Mouse (Mus musculus) liver, embryonic 16.5 days (tissue): ENCODE results near the gene Nrf1. TPM values are rescaled to one million over a fixed set of nuclear protein-coding genes. Genes with fewer than 3 reads are reported as not detected.

Experiments
- ATAC-seq: fragments of 200-750 bp; cut with Nextera tagmentation; 2 replicates; pipeline ENCODE4 v1.8.0; 2017; ENCODE audit warnings: low read depth, mild to moderate bottlenecking, moderate number of reproducible peaks, moderate library complexity
- H3K27ac ChIP-seq: fragments of 300-500 bp; sonication (generic); 2 replicates; pipeline ENCODE4 v1.5.1; 2014; ENCODE audit warnings: mild to moderate bottlenecking, low read length
- H3K27me3 ChIP-seq: fragments of 300-500 bp; sonication (generic); 2 replicates; pipeline ENCODE4 v1.6.1; 2014; ENCODE audit warnings: low read depth, low read length, mixed read lengths; ENCODE audit not compliant: control insufficient read depth, insufficient read depth
- H3K36me3 ChIP-seq: fragments of 300-500 bp; sonication (generic); 2 replicates; pipeline ENCODE4 v1.6.1; 2014; ENCODE audit warnings: mild to moderate bottlenecking; ENCODE audit not compliant: control insufficient read depth, insufficient read depth
- H3K4me1 ChIP-seq: fragments of 300-500 bp; sonication (generic); 2 replicates; pipeline ENCODE4 v1.6.1; 2014; ENCODE audit warnings: low read depth, low read length, mixed read lengths; ENCODE audit not compliant: control insufficient read depth
- H3K4me2 ChIP-seq: fragments of 300-500 bp; sonication (generic); 2 replicates; pipeline ENCODE4 v1.6.1; 2014; ENCODE audit warnings: low read depth, low read length, mixed read lengths
- H3K4me3 ChIP-seq: fragments of 300-500 bp; sonication (generic); 2 replicates; pipeline ENCODE4 v1.5.1; 2014; ENCODE audit warnings: low read depth, mild to moderate bottlenecking, low read length
- H3K9ac ChIP-seq: fragments of 300-500 bp; sonication (generic); 2 replicates; pipeline ENCODE4 v1.6.1; 2014; ENCODE audit warnings: low read depth, low read length
- H3K9me3 ChIP-seq: fragments of 300-500 bp; sonication (generic); replicated peaks from 2 replicates; pipeline ENCODE4 v1.6.1; 2016; ENCODE audit warnings: low read length; ENCODE audit not compliant: control insufficient read depth
- WGBS: fragments of 180-500 bp; shearing (Covaris S2); extraction: QIAGEN DNeasy Blood & Tissue Kit; methylation state at CpG from one replicate; pipeline ENCODE4 v1.1.7; 2014; ENCODE audit not compliant: insufficient replicate concordance; 5-methylcytosine and 5-hydroxymethylcytosine counted together
- polyA plus RNA-seq: library from polyadenylated mRNA; unstranded; fragments of >200 nt; fragmentation: Nextera tagmentation; extraction: Ambion mirVana; gene quantifications from 2 replicates; pipeline ENCODE4 v1.2.1, GENCODE M21; 2015

Gene Nrf1
- polyA plus RNA-seq, 1 experiment from 2014 or later = 35.3 TPM

- Histone ChIP-seq H3K9ac (no peak overlapping the region), H3K4me1 (peaks cover 2% of the 10 kb centered on the region), H3K4me3 (no peak overlapping the region), H3K27ac (no peak overlapping the region), H3K4me2 (no peak overlapping the region), H3K9me3 (no peaks in the 10 kb centered on the region), H3K27me3 (no peaks in the 10 kb centered on the region), H3K36me3 (peaks cover 25% of the 10 kb centered on the region)
- no peak for ATAC-seq
- WGBS = 88% methylated on average over 6 of the region's 6 CpGs
Observed at GRCm38 (mm10) chr6:30092816-30093215, 45.0 kb downstream of the Nrf1 start.

- no peak overlapping the region for H3K27ac ChIP-seq
- no peak for ATAC-seq
- WGBS = 83% methylated on average over 12 of the region's 12 CpGs
- no peaks in the 10 kb centered on the region for H3K4me1 ChIP-seq
- no peak overlapping the region for H3K4me2 ChIP-seq
- H3K9me3 ChIP-seq = no peaks in the 10 kb centered on the region
- H3K36me3 ChIP-seq = peaks cover 50% of the 10 kb centered on the region
- no peak overlapping the region for H3K4me3 ChIP-seq
- H3K27me3 ChIP-seq = no peaks in the 10 kb centered on the region
- no peak overlapping the region for H3K9ac ChIP-seq
Observed at GRCm38 (mm10) chr6:30101773-30102415, 54.1 kb downstream of the Nrf1 start.

GRCm38 (mm10) chr6:30106091-30106490 is 58.3 kb downstream of the Nrf1 start:
- Histone ChIP-seq H3K27ac (no peak overlapping the region), H3K36me3 (peaks cover 48% of the 10 kb centered on the region)

GRCm38 (mm10) chr6:30107456-30107855 is 59.7 kb downstream of the Nrf1 start:
- no peaks in the 10 kb centered on the region for H3K4me1 ChIP-seq
- no peak overlapping the region for H3K4me3 ChIP-seq
- peaks cover 41% of the 10 kb centered on the region for H3K36me3 ChIP-seq
- H3K4me2 ChIP-seq = no peak overlapping the region
- H3K27me3 ChIP-seq = no peaks in the 10 kb centered on the region
- no peak overlapping the region for H3K9ac ChIP-seq
- H3K27ac ChIP-seq = no peak overlapping the region
- H3K9me3 ChIP-seq = no peaks in the 10 kb centered on the region
- no peak for ATAC-seq
- 75% methylated on average over 2 of the region's 2 CpGs for WGBS

More at GRCm38 (mm10) chr6:30106091-30106490, 58.3 kb downstream of the Nrf1 start:
- Histone ChIP-seq H3K4me1 (no peaks in the 10 kb centered on the region), H3K27me3 (no peaks in the 10 kb centered on the region), H3K4me2 (no peak overlapping the region), H3K9me3 (no peaks in the 10 kb centered on the region), H3K9ac (no peak overlapping the region), H3K4me3 (no peak overlapping the region)
- 88% methylated on average over 2 of the region's 2 CpGs for WGBS
- ATAC-seq = no peak

GRCm38 (mm10) chr6:30109820-30110502 is 62.2 kb downstream of the Nrf1 start:
- Histone ChIP-seq H3K4me1 (no peaks in the 10 kb centered on the region), H3K9ac (no peak overlapping the region), H3K36me3 (peaks cover 36% of the 10 kb centered on the region), H3K27ac (no peak overlapping the region), H3K27me3 (no peaks in the 10 kb centered on the region), H3K9me3 (no peaks in the 10 kb centered on the region), H3K4me3 (no peak overlapping the region), H3K4me2 (no peak overlapping the region)
- no peak for ATAC-seq
- WGBS = 89% methylated on average over 10 of the region's 10 CpGs

- Histone ChIP-seq H3K4me1 (no peaks in the 10 kb centered on the region), H3K9ac (no peak overlapping the region), H3K9me3 (no peaks in the 10 kb centered on the region), H3K4me3 (no peak overlapping the region), H3K27me3 (no peaks in the 10 kb centered on the region), H3K4me2 (no peak overlapping the region), H3K36me3 (peaks cover 40% of the 10 kb centered on the region), H3K27ac (no peak overlapping the region)
- no peak for ATAC-seq
- 89% methylated on average over 4 of the region's 4 CpGs for WGBS
Observed at GRCm38 (mm10) chr6:30112349-30113132, 64.8 kb downstream of the Nrf1 start.

GRCm38 (mm10) chr6:30114101-30114500 is 66.3 kb downstream of the Nrf1 start:
- no peak overlapping the region for H3K9ac ChIP-seq
- no peaks in the 10 kb centered on the region for H3K27me3 ChIP-seq
- H3K27ac ChIP-seq = no peak overlapping the region
- no peak for ATAC-seq
- H3K4me2 ChIP-seq = no peak overlapping the region
- H3K4me3 ChIP-seq = no peak overlapping the region
- peaks cover 52% of the 10 kb centered on the region for H3K36me3 ChIP-seq
- H3K4me1 ChIP-seq = no peaks in the 10 kb centered on the region
- WGBS = 49% methylated on average over 2 of the region's 2 CpGs
- H3K9me3 ChIP-seq = no peaks in the 10 kb centered on the region

- H3K36me3 ChIP-seq = peaks cover 43% of the 10 kb centered on the region
- no peaks in the 10 kb centered on the region for H3K27me3 ChIP-seq
- no peak overlapping the region for H3K9ac ChIP-seq
- 79% methylated on average over 2 of the region's 2 CpGs for WGBS
- no peaks in the 10 kb centered on the region for H3K9me3 ChIP-seq
- ATAC-seq = no peak
- H3K4me2 ChIP-seq = no peak overlapping the region
- H3K27ac ChIP-seq = no peak overlapping the region
- H3K4me1 ChIP-seq = no peaks in the 10 kb centered on the region
- H3K4me3 ChIP-seq = no peak overlapping the region
Observed at GRCm38 (mm10) chr6:30121152-30121551, 73.4 kb downstream of the Nrf1 start.

GRCm38 (mm10) chr6:30121600-30121999 is 73.8 kb downstream of the Nrf1 start:
- Histone ChIP-seq H3K4me1 (no peaks in the 10 kb centered on the region), H3K9ac (no peak overlapping the region), H3K4me3 (no peak overlapping the region), H3K27me3 (no peaks in the 10 kb centered on the region), H3K27ac (no peak overlapping the region), H3K36me3 (peaks cover 42% of the 10 kb centered on the region), H3K4me2 (no peak overlapping the region), H3K9me3 (no peaks in the 10 kb centered on the region)
- ATAC-seq = no peak
- 96% methylated on average over 1 of the region's 1 CpGs for WGBS
